Mouse (Mus musculus) ES-E14 (cell line): ENCODE measurements around the gene Pitpnc1. TPM values are rescaled to one million over a fixed set of nuclear protein-coding genes. Genes with fewer than 3 reads are reported as not detected.

Source experiments
- DNase-seq: peaks from one replicate; pipeline ENCODE4 v3.0.0-alpha.2; 2013; ENCODE audit warnings: low read depth, low spot score
- H3K27ac ChIP-seq: 2 replicates; pipeline ENCODE4 v1.5.1; 2012; ENCODE audit warnings: low read depth, mild to moderate bottlenecking, low read length, moderate library complexity, mixed read lengths; ENCODE audit not compliant: poor library complexity, insufficient read depth, severe bottlenecking
- H3K36me3 ChIP-seq: 2 replicates; pipeline ENCODE4 v1.6.1; 2012; ENCODE audit warnings: mild to moderate bottlenecking, low read length, moderate library complexity, mixed read lengths; ENCODE audit not compliant: control insufficient read depth, poor library complexity, insufficient read depth, severe bottlenecking
- H3K4me1 ChIP-seq, 2 experiments: fragments of 150-350 bp in 1 of 2; sonication (generic) in 1 of 2; 2 replicates each; pipeline ENCODE4 v1.6.1; 2012; ENCODE audit warnings: low read length in 2 of 2, mild to moderate bottlenecking in 1 of 2, mixed read lengths in 1 of 2; ENCODE audit not compliant: control insufficient read depth in 2 of 2, insufficient read depth in 2 of 2, poor library complexity in 1 of 2
- H3K4me3 ChIP-seq, 2 experiments: fragments of 150-350 bp in 1 of 2; sonication (generic) in 1 of 2; 2 replicates each; pipeline ENCODE4 v1.5.1; 2012; ENCODE audit warnings: low read length in 2 of 2, low read depth in 1 of 2, mild to moderate bottlenecking in 1 of 2, mixed read lengths in 1 of 2; ENCODE audit not compliant: insufficient read depth in 1 of 2, poor library complexity in 1 of 2, severe bottlenecking in 1 of 2
- H3K9ac ChIP-seq: 2 replicates; pipeline ENCODE4 v1.6.1; 2012; ENCODE audit warnings: low read depth, mild to moderate bottlenecking, low read length, mixed read lengths; ENCODE audit not compliant: poor library complexity, insufficient read depth, severe bottlenecking
- H3K9me3 ChIP-seq: fragments of 150-350 bp; sonication (generic); 2 replicates; pipeline ENCODE4 v1.6.1; 2012; ENCODE audit warnings: low read depth, mild to moderate bottlenecking, low read length; ENCODE audit not compliant: control insufficient read depth, insufficient read depth
- CHD2 ChIP-seq: IDR thresholded peaks from 2 replicates; pipeline ENCODE4 v1.6.1; 2014; ENCODE audit warnings: mild to moderate bottlenecking, low read depth, low read length, inconsistent platforms
- HCFC1 ChIP-seq: IDR thresholded peaks from 2 replicates; pipeline ENCODE4 v1.6.1; 2012; ENCODE audit warnings: low read length, inconsistent platforms, borderline replicate concordance; ENCODE audit not compliant: insufficient read depth
- MAFK ChIP-seq: IDR thresholded peaks from 2 replicates; pipeline ENCODE4 v1.6.1; 2014; ENCODE audit warnings: mild to moderate bottlenecking, low read depth, low read length, inconsistent platforms; ENCODE audit not compliant: insufficient read depth
- ZC3H11A ChIP-seq: IDR thresholded peaks from 2 replicates; pipeline ENCODE4 v1.6.1; 2012; ENCODE audit warnings: low read depth, mild to moderate bottlenecking, inconsistent platforms, low read length, borderline replicate concordance
- ZNF384 ChIP-seq: IDR thresholded peaks from 2 replicates; pipeline ENCODE4 v1.6.1; 2012; ENCODE audit warnings: low read depth, low read length, inconsistent platforms
- in situ Hi-C, 2 experiments: fragments of 600-800 bp; cut with MboI; formaldehyde crosslinking; loops; one replicate each; pipeline ENCODE4 v1.15.1; 2025; ENCODE audit warnings: low sequenced_read_pairs in 2 of 2, inconsistent platforms in 1 of 2; ENCODE audit not compliant: unreplicated experiment in 2 of 2
- total RNA-seq: library from RNA; depleted of rRNA; stranded (reverse); fragments of 300-350 nt; gene quantifications from 2 replicates; pipeline ENCODE4 v1.2.3, GENCODE M21; 2012

The Pitpnc1 gene
- total RNA-seq, 1 experiment, result 37.3 TPM

DNA sequence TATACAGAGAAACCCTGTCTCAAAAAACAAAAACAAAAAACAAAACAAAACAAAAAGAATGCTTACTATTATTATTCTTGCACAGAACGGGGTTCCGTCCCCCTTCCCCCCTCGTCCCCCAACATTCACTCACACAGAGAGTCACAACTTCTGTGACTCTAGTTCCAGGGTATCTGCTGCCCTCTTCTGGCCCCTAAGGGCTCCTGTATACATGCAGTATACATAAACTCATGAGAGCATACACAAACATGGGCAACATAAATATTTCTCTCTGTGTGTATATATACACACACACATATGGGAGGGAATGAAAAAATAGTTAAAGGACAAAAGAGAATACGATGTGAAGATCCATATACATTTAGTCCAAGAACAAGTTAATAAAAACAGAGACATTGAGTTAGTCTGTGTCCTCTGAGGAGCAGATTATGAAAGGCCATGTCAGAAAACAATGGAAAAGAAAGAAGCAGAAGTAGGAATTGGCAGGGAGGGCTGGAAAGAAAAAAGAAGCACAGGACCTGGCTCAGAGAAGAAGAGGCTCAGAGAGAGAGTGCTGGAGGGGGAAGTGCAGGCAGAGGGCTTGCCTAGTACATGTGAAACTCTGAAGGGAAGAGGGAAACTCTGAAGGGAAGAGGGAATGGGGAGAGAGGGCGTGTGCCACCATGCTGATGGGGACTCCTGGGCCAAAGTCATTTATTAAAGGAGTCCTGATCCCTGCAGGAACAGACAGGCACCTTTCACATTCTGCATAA is 68.5 kb downstream of the Pitpnc1 start:
- Histone ChIP-seq H3K9ac (no peak overlapping the region), H3K4me1 (peaks cover 11 to 12% of the 10 kb centered on the region in 2 experiments), H3K4me3 (no peak overlapping the region), H3K9me3 (no peaks in the 10 kb centered on the region), H3K36me3 (peaks cover 2% of the 10 kb centered on the region; the same call in 1 of the 2 replicates), H3K27ac (no peak overlapping the region)
- TF ChIP-seq CHD2 (no peak), ZNF384 (no peak), ZC3H11A (no peak), HCFC1 (no peak), MAFK (no peak)
- no peak for DNase-seq
- in situ Hi-C loops, result no loop called here

DNA sequence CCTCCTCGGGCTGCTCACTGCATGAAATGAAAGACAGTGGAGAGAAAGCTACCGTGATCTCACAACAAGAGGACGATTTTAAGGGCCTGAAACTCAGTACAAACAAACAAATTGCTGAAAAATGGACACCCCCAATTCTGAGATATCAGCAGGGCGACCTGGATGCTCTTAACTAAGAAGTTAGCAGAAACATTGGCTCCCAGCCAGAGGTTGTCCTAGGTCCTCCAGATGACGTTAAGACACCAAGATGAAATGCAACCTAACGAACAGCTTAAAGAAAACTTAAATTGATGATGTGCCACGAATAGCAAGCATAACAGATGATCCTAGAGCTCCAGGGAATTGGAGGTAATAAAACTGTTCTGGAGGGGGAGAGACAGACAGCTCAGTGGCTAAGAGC is 69.7 kb downstream of the Pitpnc1 start:
- in situ Hi-C loops, result no loop called here
- Histone ChIP-seq H3K9me3 (no peaks in the 10 kb centered on the region), H3K27ac (no peak overlapping the region), H3K36me3 (peaks cover 2% of the 10 kb centered on the region; the same call in 1 of the 2 replicates), H3K4me1 (peaks cover 11 to 16% of the 10 kb centered on the region in 2 experiments), H3K4me3 (no peak overlapping the region), H3K9ac (no peak overlapping the region)
- no peak for TF ChIP-seq ZC3H11A
- no peak for TF ChIP-seq HCFC1
- no peak for TF ChIP-seq CHD2
- no peak for TF ChIP-seq MAFK
- no peak for TF ChIP-seq ZNF384
- DNase-seq, result no peak

DNA sequence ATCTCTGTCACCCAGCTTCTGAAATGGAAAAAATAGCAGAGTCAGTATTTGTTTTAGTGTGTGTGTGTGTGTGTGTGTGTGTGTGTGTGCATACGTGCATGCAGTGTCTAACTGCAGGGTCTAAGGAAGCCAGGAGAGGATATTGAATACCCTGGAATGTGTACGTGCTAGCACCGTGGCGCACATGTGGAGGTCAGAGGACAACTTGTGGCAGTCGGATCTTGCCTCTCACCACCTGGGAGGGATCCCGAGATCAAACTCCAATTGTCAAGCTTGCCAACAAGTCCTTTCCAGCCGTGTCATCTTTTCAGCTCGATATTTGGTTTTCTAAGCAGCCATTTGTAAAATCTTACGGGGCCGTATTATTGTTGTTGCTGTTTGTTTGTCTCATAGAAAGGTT is 70.5 kb downstream of the Pitpnc1 start:
- Histone ChIP-seq H3K9ac (no peak overlapping the region), H3K36me3 (peaks cover 2% of the 10 kb centered on the region; the same call in 1 of the 2 replicates), H3K4me3 (no peak overlapping the region), H3K9me3 (no peaks in the 10 kb centered on the region), H3K27ac (no peak overlapping the region), H3K4me1 (peaks cover 14 to 16% of the 10 kb centered on the region in 2 experiments)
- in situ Hi-C loops, result no loop called here
- no peak for TF ChIP-seq ZC3H11A
- TF ChIP-seq ZNF384, result no peak
- no peak for TF ChIP-seq CHD2
- TF ChIP-seq HCFC1, result no peak
- TF ChIP-seq MAFK, result no peak
- no peak for DNase-seq

DNA sequence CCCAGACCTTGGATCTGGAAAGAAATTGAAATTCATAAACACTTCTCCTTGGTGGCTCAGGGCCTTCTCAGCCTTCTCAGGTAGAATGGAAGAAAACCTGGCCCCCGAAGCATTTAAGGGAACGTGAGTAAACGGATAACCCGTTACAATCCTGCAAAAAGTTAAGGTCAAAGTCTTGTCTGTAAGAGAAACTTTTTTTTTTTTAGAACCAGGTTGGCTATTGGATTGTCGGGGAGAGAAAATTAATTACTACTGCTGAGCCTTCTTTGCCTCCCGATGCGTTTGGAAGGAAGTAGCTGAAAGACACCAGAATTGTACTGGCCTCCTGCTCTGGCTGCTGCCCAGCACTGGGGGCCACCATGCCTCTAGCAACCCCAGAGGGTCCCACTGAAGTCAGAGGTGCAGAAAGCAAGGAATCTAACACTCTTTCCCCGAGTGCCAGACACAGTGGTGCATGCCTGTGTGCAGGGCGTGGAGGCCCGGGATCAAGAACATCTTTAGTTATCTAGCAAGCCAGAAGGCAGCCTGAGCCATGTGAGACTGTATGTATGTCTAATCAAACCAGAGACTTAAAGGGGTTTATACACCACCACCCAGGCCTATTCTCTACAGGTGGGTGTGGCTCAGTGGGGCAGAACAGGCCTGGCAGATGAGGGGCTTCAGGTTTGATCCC is 73.0 kb downstream of the Pitpnc1 start:
- Histone ChIP-seq H3K9me3 (no peaks in the 10 kb centered on the region), H3K9ac (no peak overlapping the region), H3K27ac (no peak overlapping the region), H3K36me3 (peaks cover 4% of the 10 kb centered on the region; the same call in 1 of the 2 replicates), H3K4me1 (peaks cover 11 to 14% of the 10 kb centered on the region in 2 experiments), H3K4me3 (no peak overlapping the region)
- TF ChIP-seq CHD2 (no peak), ZC3H11A (no peak)
- in situ Hi-C loops, result no loop called here
- no peak for DNase-seq
